Mouse (Mus musculus): Measurements from ENCODE around the gene Mgll. TPM values are rescaled to one million over a fixed set of nuclear protein-coding genes. Genes with fewer than 3 reads are reported as not detected.
A peak's percentile ranks its signal among the peaks of the same experiment; 100 is the strongest.

The Mgll gene
- total RNA-seq, 2 experiments from 2014 or later = 40.0 to 47.5 TPM

DNA sequence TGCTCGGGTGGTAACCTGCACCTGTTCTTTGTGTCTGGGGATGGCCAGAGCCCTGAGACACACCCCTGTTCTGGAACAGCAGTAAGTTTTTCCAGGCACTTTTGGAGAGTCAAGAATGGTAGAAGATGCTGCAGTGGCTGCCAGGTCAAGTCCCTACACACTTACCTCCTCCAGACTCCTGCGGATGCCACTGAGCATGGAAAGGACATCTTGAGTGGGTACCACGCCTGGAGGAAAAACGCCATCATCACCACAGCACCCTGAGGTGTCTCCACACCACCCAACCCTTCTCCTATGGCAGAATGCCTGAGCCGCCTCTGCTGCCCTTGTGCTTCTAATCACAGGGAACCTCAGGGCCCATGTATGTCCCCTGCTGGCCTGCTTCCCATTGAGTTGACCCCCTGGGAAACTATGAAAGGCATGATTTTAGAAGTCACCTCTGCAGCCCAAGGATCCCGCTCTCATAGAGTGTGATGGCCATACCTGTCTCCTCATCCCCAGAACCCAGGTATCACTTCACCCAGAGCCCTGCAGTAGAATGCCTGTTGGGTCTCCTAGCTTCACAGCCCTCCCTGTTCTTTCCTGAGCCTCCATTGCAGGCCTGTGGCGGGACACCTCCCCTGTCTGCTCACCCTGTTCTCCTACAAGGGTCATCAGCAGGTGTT is 120.8 kb downstream of the Mgll start:
- DNase-seq = no peak

DNA sequence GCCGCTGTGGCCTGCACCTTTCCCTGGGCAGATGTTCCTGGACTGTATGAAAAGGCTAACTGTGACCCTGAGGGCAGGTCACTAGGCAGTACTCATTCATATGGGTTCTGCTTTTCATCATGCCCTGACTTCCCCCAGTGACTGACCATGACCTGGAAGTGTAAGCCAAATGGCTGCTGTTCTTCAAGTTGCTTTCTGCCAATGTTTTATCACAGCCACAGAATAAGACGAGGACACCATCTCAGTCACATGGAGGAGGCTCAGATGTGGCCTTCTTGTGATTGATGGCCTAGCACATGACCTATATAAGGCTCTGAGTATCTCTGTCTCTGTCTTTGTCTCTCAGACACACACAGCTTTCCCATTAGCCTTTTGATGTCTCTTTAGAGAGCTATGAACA is 123.4 kb downstream of the Mgll start:
- no peak for DNase-seq

DNA sequence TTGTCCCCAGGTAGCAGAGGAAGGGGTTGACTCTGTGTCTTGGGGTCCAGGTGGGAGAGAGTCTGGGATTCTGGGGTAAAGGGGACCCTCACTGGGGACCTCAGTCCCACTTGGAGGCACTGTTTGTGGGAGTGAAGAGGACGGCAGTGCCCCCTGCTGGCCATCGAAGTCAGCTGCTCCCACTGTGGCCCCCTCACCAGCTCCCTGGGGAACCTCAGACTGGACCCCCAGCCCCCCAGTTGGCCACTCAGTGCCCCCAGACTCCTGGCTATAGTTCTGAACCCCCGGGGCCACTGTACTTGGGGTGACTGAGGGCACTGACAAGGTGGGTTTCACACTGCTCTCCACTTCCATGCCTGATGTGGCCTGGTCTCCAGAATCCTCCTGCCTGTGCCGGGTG is 125.1 kb downstream of the Mgll start:
- DNase-seq = no peak

DNA sequence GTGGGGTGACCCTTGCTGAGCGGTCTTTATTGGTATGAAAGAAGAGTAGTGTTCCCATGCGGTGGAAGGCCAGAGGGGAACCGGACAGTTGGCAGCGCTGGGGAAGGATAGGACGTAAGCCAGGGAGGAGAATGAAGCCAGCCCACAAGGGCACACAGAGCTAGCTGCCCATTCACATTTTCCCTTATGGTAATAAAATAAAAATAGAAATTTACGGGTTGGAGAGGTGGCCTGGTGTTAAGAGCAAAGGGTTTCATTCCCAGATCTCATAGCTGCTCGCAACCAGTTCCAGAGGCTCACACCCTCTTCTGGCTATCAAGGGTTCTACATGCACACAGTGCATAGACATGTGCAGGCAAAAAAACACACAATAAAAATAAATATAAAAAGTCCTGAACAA is 125.8 kb downstream of the Mgll start:
- no peak for DNase-seq

DNA sequence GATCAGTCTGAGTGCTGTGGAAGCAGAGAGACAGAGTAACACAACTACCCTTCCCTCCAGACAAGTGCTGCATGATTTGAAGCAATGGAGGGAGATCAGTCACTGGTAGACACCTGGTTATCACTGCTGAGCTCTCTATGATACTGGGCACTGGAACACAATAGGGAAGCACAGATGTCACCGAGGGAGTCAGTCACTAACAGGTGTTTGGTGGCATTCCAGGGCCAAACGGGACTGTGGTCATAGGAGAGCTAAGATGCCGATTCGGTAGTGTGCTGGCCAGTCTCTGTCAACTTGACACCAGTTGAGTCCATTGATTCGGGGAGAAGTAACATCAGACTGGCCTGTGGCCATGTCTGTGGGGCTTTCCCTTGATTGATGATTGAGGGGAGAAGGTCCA is 130.3 kb downstream of the Mgll start:
- no peak for DNase-seq

DNA sequence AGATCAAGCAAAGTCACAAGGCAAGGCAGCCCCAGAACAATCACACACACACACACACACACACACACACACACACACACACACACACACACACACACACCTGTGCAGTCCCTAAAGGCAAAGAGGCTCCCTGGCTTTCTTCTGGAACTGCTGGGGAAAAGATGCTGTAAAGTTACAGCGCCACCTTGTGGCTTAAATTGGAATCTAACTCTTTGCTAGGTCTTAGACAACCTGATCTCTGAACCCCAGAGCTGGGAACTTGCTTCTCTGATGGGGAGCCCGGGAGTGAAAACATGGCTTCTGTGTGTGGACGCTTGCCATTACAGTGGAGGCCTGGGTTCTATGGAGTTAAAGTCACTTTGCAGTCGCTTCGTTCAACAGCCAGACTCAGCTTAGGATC is 131.4 kb downstream of the Mgll start:
- no peak for DNase-seq

DNA sequence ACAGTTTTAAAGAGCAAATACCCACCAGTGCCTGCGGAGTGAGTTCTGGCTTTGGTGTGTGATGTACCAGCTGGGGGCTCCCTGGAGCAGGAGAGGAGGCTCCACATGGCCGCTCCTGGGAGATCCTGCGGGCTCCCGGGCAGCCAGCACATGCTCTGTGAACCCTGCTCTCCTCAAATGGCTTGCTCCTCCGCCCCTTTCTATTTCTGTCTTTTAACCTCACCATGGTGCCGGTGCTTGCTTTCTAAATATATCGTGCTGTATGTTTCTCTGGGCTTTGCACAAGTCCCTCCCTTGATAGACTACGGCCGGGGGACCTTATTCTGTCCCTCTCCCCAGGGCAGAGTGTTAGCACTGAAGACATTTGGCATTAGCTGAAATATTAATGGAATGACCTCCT is 133.0 kb downstream of the Mgll start:
- DNase-seq = peak; percentile 78

DNA sequence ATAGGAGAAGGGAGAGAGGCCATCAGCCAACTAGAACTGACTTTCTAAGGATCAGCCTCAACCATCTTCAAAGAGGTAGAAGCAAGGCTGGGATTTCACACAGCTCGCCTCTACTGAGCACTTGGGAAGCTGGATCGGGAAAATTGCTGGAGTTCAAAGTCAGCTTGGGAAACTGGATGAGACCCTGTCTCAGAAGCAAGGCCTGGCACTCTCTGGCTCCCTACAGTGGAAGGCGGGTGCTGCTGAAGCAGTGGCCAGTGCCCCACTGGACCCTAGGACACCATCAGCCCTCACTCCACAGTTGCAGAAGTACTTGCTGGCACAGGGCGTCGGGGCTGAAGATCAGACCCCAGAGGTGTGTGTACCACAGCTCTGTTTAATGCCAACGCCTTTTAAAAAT is 133.6 kb downstream of the Mgll start:
- DNase-seq = no peak

DNA sequence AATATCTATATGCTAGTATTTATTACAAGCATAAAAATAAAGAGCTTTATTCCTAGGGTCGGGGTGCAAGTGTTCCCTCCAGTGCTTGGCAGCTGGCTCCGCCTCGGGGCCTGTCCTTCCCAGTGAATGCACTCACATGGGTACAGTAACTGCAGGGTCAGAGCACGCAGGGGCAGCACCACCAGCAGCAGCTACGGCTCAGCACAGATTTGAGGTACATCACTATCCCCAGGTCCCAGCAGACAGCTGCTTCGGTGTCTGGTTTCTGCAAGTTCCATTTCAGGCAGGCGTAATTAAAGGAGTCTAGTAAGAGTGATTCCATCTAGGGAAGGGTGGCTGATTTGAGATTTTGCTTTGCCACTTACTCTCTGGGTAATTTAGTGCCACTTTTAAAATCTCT is 134.1 kb downstream of the Mgll start:
- DNase-seq = no peak

DNA sequence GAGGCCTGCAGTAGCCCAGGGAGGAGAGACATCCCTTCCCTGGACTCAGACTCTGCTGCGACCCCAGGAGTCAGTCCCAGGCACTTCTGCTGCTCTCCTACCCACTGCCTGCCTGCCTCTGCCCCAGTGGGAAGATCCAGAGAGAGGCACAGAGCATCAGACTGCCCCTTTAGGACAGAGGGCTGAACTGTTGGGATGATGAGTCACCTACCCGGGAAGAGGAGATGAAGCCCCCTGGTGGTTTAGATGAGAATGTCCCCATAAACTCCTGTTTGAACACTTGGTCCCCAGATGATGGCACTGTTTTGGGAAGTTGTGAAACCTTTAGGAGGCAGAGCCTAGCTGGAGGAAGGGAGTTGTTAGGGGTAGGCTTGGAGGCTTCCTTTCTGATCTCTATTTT is 136.7 kb downstream of the Mgll start:
- no peak for DNase-seq

DNA sequence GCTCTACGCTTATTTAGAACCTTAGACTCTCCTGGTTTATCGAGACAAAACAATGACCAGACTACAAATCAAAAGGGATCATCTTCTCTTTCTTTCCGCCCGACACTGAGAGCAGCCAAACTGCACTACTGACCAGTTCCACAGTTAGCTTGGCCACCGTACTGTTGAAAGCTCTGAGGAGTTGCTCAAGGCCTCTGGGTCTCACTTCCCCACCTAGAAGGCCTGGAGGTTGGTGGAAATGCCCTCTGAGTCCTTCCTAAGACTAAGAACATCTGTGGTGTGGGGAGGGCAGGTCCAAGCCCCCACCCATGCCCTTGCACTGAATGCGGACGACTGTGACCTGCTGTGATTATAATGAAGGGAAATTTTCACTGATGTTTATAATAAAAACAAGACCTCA is 141.5 kb downstream of the Mgll start:
- no peak for DNase-seq

DNA sequence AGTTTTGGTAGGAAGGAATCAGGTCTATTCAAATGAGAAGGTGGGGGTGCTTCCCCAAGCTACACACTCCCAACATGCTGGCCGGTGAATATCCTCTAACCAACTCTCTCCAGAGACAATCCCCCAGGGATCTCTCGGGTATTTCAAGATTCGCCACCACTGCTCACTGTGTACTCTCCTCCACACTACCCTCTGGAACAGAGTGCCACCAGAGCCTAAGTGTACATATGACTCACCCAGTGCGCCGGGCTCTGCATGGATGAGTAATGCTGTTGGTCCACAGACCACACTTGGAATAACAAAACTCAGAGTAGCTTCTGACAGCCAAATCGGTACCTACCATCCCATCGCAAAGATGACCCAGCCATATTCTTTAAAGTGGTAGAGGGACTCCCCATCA is 145.2 kb downstream of the Mgll start:
- DNase-seq = no peak

DNA sequence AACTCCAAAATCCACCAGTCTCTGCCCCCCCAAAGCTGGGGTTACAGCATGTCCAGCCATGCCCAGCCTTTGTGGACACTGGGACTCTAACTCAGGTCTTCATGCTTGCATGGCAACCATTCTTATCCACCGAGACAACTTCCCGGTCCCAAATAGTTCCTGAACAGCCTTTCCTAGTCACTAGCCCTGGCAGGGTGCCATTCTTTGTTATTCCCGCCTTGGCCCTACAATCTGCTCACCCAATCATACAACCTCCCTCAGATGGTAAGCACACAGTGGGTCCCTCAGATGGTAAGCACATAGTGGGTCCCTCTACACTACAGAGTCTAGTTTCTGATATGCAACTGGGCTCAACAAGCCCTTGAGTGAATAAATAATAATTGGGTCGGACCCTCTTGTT is 146.4 kb downstream of the Mgll start:
- no peak for DNase-seq

DNA sequence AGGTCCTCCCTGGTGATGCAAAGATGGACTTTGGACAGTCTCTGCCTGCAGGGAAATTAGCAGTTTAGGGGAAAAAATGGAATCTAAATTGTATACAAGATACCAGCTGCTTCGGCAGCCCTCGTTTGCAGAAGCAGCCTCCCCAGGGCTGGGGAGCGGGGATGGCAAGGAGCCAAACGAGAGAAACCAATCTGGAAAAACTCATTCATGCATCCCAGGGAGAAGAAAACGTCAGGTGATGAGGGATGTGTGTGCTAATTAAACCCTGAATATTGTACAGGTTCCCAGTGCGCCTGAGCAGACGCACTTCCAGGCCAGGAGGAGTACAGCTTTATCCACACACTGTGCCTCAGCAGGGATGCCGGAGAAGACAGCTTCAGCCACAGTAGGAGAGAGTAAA is 147.3 kb downstream of the Mgll start:
- DNase-seq = no peak

DNA sequence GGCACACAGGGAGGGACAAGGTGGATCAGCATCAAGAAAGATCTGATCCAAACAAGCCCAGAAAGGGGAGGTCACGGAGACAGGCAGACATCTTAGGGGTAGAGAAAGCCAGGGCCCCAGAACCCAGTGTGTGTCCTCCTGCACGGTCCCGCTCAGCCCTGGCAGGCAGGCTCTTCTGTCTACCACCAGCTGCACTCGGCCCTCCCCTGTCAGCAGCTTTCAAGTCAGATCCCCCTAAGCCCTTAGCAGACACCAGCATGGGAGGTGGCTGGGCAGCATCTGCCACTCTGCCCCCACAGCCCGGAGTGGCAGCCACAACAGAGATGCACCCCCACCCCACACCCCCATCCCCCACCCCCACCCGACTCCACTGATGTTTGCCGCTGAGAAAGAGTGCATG is 148.6 kb downstream of the Mgll start:
- no peak for DNase-seq

DNA sequence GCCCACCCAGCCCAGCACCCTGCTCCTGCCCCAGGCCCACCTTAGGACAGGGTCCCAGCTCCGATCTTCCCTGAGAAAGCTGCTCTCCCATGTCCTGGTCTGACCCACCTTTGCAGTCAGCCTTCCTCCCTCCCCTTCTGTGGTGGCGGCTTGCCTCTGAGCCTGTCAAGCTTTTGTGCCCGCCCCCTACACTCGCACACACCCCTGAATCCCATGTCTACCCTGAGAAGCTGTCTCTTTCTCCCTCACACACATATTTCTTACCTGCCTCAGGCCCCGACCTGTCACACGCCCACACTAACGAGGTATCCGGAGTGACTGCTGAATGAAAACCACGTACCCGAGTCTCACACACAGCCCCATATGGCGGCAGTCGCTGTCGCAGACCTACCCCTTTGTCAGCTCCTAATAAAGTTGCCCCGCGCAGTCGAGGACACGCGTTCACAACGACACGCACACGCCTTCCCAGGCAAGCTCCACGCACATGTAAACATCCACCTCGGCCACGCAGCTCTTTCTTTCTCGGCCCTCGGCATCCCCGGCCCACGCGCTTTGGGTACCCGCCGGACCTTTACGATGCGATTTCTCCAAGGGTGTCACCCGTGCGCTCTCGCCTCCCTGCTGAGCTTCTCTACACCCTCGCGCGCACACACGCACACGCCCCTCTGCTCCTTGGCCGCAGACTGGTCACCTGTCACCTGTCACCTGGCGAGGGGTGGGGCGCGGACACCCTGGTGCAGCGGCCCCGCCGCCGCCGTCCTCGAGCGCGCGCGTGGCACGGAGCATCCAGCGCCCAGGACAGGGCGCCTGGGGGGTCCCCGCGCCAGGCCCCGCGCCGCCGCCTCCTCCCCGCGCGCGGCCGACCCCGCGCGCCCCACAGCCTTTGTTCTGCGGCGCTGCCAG is 150.0 kb downstream of the Mgll start:
- DNase-seq = no peak

DNA sequence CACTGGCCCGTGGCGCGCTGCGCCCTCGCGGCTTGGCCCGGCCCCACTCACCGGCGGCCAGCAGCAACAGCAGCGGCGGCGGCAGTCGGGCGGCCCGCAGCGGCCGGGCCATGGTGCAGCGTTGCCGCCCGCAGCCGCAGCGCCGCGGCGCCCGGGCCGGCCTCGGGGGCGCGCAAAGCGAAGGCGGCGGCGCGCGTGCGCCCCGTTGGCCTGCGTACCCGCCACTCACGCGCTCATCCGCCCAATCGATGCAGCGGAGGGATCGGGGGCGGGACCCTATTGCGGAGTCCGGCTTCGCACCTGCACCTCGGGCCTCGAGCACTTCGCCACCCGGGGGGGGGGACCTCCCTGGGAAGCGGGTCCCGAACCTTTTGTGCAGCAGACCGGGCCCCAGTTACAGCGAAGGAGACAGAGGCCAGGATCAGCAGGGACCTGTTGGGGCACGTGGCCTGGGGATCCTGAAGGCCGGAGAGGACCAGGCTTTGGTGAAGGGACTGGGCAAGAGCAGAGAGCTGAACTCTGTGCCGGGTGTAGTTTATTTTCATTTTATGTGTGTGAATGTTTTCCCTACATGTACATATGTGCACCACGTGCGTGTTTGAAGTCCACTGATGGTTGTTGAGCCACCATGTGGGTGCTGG is 150.8 kb downstream of the Mgll start, which contains the start of gene Podxl2:
Gene Podxl2, minus strand, starts transcription at position 177 of the 641 bp plus-strand sequence.
- peak; percentile 85 for DNase-seq

Other genes starting within 250 kb of the Mgll start
- gene Sec61a1, start 205.5 kb upstream of the Mgll start, total RNA-seq (2021) = 10 to 100 TPM; 22.1 to 22.9 TPM
- gene Kbtbd12, start 86.5 kb upstream of the Mgll start, total RNA-seq (2021) = 10 to 100 TPM; 56.2 to 78.7 TPM
- gene Abtb1, start 117.6 kb downstream of the Mgll start, total RNA-seq (2021) = 10 to 100 TPM; 14.4 to 17.3 TPM
- gene Podxl2, start 150.6 kb downstream of the Mgll start, total RNA-seq (2021) = 10 to 100 TPM; 49.4 to 53.0 TPM
- gene Mcm2, start 174.4 kb downstream of the Mgll start, total RNA-seq (2021) = 1 to 10 TPM; 4.6 to 6.5 TPM
- 10 to 100 TPM; 23.4 to 46.4 TPM for gene Tpra1, start 177.8 kb downstream of the Mgll start, total RNA-seq (2021)

Measured in gastrocnemius, postnatal 25 days (tissue).